Mouse (Mus musculus) heart, adult 2 months (tissue): ENCODE results near the gene Twsg1. TPM values are rescaled to one million over a fixed set of nuclear protein-coding genes. Genes with fewer than 3 reads are reported as not detected.

Experiments
- DNase-seq, 2 experiments: peaks; one replicate each; pipeline ENCODE4 v3.0.0; 2021
- H3K27ac ChIP-seq: fragments of 200-600 bp; 2 replicates; pipeline ENCODE4 v1.8.1; 2022
- H3K27me3 ChIP-seq: fragments of 200-500 bp; 2 replicates; pipeline ENCODE4 v1.6.1; 2012; ENCODE audit warnings: mild to moderate bottlenecking, low read length, inconsistent platforms, mixed read lengths; ENCODE audit not compliant: control insufficient read depth, insufficient read depth
- H3K36me3 ChIP-seq: fragments of 200-500 bp; 2 replicates; pipeline ENCODE4 v1.6.1; 2012; ENCODE audit warnings: low read length, inconsistent platforms; ENCODE audit not compliant: control insufficient read depth, insufficient read depth
- H3K4me1 ChIP-seq: fragments of 200-500 bp; 2 replicates; pipeline ENCODE4 v1.6.1; 2011; ENCODE audit warnings: low read length; ENCODE audit not compliant: control insufficient read depth, insufficient read depth
- H3K4me3 ChIP-seq: fragments of 200-600 bp; 2 replicates; pipeline ENCODE4 v1.8.1; 2022
- H3K79me2 ChIP-seq: fragments of 200-500 bp; replicated peaks from 2 replicates; pipeline ENCODE4 v1.6.1; 2012; ENCODE audit warnings: mild to moderate bottlenecking, inconsistent platforms, low read length, moderate library complexity, mixed read lengths; ENCODE audit not compliant: control insufficient read depth, insufficient read depth
- H3K9ac ChIP-seq: fragments of 200-500 bp; 2 replicates; pipeline ENCODE4 v1.6.1; 2012; ENCODE audit warnings: low read depth, mild to moderate bottlenecking, control low read depth, inconsistent platforms, low read length, mixed read lengths
- CTCF ChIP-seq: fragments of 200-600 bp; IDR thresholded peaks from 2 replicates; pipeline ENCODE4 v1.8.1; 2022; ENCODE audit warnings: antibody characterized with exemption, mild to moderate bottlenecking, moderate library complexity
- EP300 ChIP-seq: fragments of 200-500 bp; IDR thresholded peaks from 2 replicates; pipeline ENCODE4 v1.6.1; 2011; ENCODE audit warnings: low read depth, low read length, control low read depth; ENCODE audit not compliant: insufficient read depth
- POLR2A ChIP-seq: fragments of 200-500 bp; IDR thresholded peaks from 2 replicates; pipeline ENCODE4 v1.6.1; 2011; ENCODE audit warnings: mild to moderate bottlenecking, low read depth, low read length, control low read depth; ENCODE audit not compliant: insufficient read depth
- WGBS: fragments of 180-500 bp; shearing (Covaris S2); methylation state at CpG from one replicate; pipeline ENCODE4 v1.1.7; 2018; 5-methylcytosine and 5-hydroxymethylcytosine counted together
- intact Hi-C: fragments of 180-260 bp; cut with DNase I; formaldehyde crosslinking; loops from one replicate; pipeline ENCODE4 v1.15.1; 2025
- polyA plus RNA-seq: library from polyadenylated mRNA; depleted of rRNA; stranded (reverse); fragments of >200 nt; gene quantifications from 2 replicates; pipeline ENCODE4 v1.2.3, GENCODE M21; 2012
- total RNA-seq, 2 experiments: library from RNA; stranded (reverse); gene quantifications; 2 replicates each; pipeline ENCODE4 v1.2.3; 2021

Gene Twsg1
- total and polyA plus RNA-seq, 3 experiments, result 41.7 to 79.0 (median 76.1) TPM

GRCm38 (mm10) chr17:65961606-65962136, 10.6 kb upstream of the Twsg1 start:
- no peak for DNase-seq

GRCm38 (mm10) chr17:65959011-65959410, 8.0 kb upstream of the Twsg1 start:
- Histone ChIP-seq H3K27ac (no peak overlapping the region), H3K27me3 (no peaks in the 10 kb centered on the region), H3K9ac (no peak overlapping the region), H3K36me3 (no peaks in the 10 kb centered on the region), H3K4me1 (peaks cover 4% of the 10 kb centered on the region; the same call in 1 of the 2 replicates), H3K79me2 (no peaks in the 10 kb centered on the region), H3K4me3 (no peak overlapping the region)
- intact Hi-C loops, result loop anchor here (10.0 kb wide), 1 partner anchor 254 kb away; no protein-coding TSS in a partner anchor
- no peak for TF ChIP-seq CTCF
- no peak for TF ChIP-seq POLR2A
- TF ChIP-seq EP300, result no peak
- DNase-seq, result no peak
- WGBS, result 79% methylated on average over 3 of the region's 3 CpGs

More at GRCm38 (mm10) chr17:65961606-65962136, 10.6 kb upstream of the Twsg1 start:
- peaks cover 4% of the 10 kb centered on the region; the same call in 1 of the 2 replicates for H3K4me1 ChIP-seq
- H3K27me3 ChIP-seq, result no peaks in the 10 kb centered on the region
- H3K9ac ChIP-seq, result no peak overlapping the region
- WGBS, result 84% methylated on average over 2 of the region's 2 CpGs
- no peaks in the 10 kb centered on the region for H3K79me2 ChIP-seq
- intact Hi-C loops, result loop anchor here (2.0 kb wide), 1 partner anchor 91 kb away; no protein-coding TSS in a partner anchor
- TF ChIP-seq POLR2A, result no peak
- TF ChIP-seq CTCF, result no peak
- no peaks in the 10 kb centered on the region for H3K36me3 ChIP-seq
- no peak overlapping the region for H3K4me3 ChIP-seq
- no peak overlapping the region for H3K27ac ChIP-seq

DNA sequence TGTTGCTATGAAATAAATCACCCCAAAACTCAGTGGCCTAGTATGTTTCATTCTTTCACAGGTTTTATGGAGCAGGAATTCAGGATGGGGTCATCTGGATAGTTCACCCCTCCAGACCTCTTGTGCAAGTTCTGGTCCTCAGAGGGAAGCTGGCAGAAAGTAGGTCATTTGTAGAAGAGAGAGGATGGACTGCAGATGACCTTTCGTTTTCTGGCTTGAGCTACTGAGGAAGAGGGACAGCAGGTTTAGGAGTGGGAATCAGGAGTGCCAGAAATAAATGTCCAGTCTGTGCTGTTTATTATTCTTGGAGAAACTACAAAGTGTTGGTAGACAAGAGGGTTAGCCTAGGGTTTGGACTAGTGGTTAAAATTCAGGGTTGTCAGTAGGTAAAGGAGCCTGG, 7.3 kb upstream of the Twsg1 start:
- peaks cover 4% of the 10 kb centered on the region; the same call in 1 of the 2 replicates for H3K4me1 ChIP-seq
- DNase-seq, result no peak
- TF ChIP-seq EP300, result no peak
- TF ChIP-seq POLR2A, result no peak
- TF ChIP-seq CTCF, result no peak
- H3K79me2 ChIP-seq, result no peaks in the 10 kb centered on the region
- no peaks in the 10 kb centered on the region for H3K27me3 ChIP-seq
- no peak overlapping the region for H3K9ac ChIP-seq
- no peak overlapping the region; the same call in 1 of the 2 replicates for H3K27ac ChIP-seq
- H3K36me3 ChIP-seq, result no peaks in the 10 kb centered on the region
- intact Hi-C loops, result loop anchor here (10.0 kb wide), 1 partner anchor 254 kb away; no protein-coding TSS in a partner anchor
- WGBS, result 69% methylated on average over 1 of the region's 1 CpGs
- no peak overlapping the region for H3K4me3 ChIP-seq

GRCm38 (mm10) chr17:65957782-65958325, 6.8 kb upstream of the Twsg1 start:
- Histone ChIP-seq H3K9ac (no peak overlapping the region), H3K27me3 (no peaks in the 10 kb centered on the region), H3K4me1 (peaks cover 4% of the 10 kb centered on the region; the same call in 1 of the 2 replicates), H3K79me2 (no peaks in the 10 kb centered on the region), H3K36me3 (no peaks in the 10 kb centered on the region), H3K4me3 (no peak overlapping the region), H3K27ac (peak overlapping the region; percentile 46)
- intact Hi-C loops, result loop anchor here (10.0 kb wide), 1 partner anchor 253 kb away; no protein-coding TSS in a partner anchor
- no peak for TF ChIP-seq CTCF
- 72% methylated on average over 8 of the region's 8 CpGs for WGBS
- DNase-seq, result no peak

- 45% methylated on average over 14 of the region's 14 CpGs for WGBS
- peaks cover 4% of the 10 kb centered on the region; the same call in 1 of the 2 replicates for H3K4me1 ChIP-seq
- peak overlapping the region; percentile 46; the same call in 1 of the 2 replicates for H3K27ac ChIP-seq
- H3K4me3 ChIP-seq, result no peak overlapping the region
- intact Hi-C loops, result loop anchor here (10.0 kb wide), 1 partner anchor 252 kb away; no protein-coding TSS in a partner anchor
- DNase-seq, result peak; percentile 65 to 71
- H3K27me3 ChIP-seq, result no peaks in the 10 kb centered on the region
- no peaks in the 10 kb centered on the region for H3K36me3 ChIP-seq
- TF ChIP-seq EP300, result no peak
- no peak for TF ChIP-seq CTCF
- TF ChIP-seq POLR2A, result no peak
- H3K9ac ChIP-seq, result no peak overlapping the region
- H3K79me2 ChIP-seq, result no peaks in the 10 kb centered on the region
These were observed 6.2 kb upstream of the Twsg1 start for GRCm38 (mm10) chr17:65956993-65957781.
